Mouse (Mus musculus) liver, adult 2 months (tissue): ENCODE data around the gene Kcng4.

Experiments
- CTCF ChIP-seq: fragments of 200-500 bp; IDR thresholded peaks from 2 replicates; pipeline ENCODE4 v1.5.1; 2011; ENCODE audit warnings: low read depth, low read length, control low read depth
- POLR2A ChIP-seq: fragments of 200-500 bp; IDR thresholded peaks from 2 replicates; pipeline ENCODE4 v1.6.1; 2011; ENCODE audit warnings: low read length, control low read depth; ENCODE audit not compliant: insufficient read depth; ENCODE audit errors: extremely low read depth

- TF ChIP-seq CTCF (no peak), POLR2A (no peak)
Measured at GRCm38 (mm10) chr8:119627199-119627598, 8.3 kb downstream of the Kcng4 start.
